Mouse (Mus musculus) MEL (cell line): ENCODE measurements at regions not wholly inside any gene's neighbourhood (a gene's known extent, or its start where the extent isn't known, plus 50 kb on each side); places are given as distances from the start of the nearest gene placed in this dataset.

Experiments used
- DNase-seq: peaks from one replicate; pipeline ENCODE4 v3.0.0; 2011; ENCODE audit warnings: low read depth, low spot score
- H3K27ac ChIP-seq: 2 replicates; pipeline ENCODE4 v1.5.1; 2012; ENCODE audit warnings: low read depth, mild to moderate bottlenecking, control low read depth, low read length, moderate library complexity; ENCODE audit not compliant: control insufficient read depth
- H3K27me3 ChIP-seq, 2 experiments: fragments of 150-350 bp in 1 of 2; sonication (generic) in 1 of 2; 2 replicates each; pipeline ENCODE4 v1.6.1; 2012; ENCODE audit warnings: low read length in 2 of 2, mild to moderate bottlenecking in 2 of 2, improper control_type of control experiment in 1 of 2, moderate library complexity in 1 of 2; ENCODE audit not compliant: insufficient read depth in 2 of 2, control insufficient read depth in 1 of 2
- H3K36me3 ChIP-seq, 2 experiments: 2 replicates each; pipeline ENCODE4 v1.6.1; 2012 to 2014; ENCODE audit warnings: low read length in 2 of 2, improper control_type of control experiment in 1 of 2, inconsistent platforms in 1 of 2, mild to moderate bottlenecking in 1 of 2; ENCODE audit not compliant: insufficient read depth in 2 of 2, control insufficient read depth in 1 of 2
- H3K4me1 ChIP-seq, 2 experiments: fragments of 150-350 bp in 1 of 2; sonication (generic) in 1 of 2; 2 replicates each; pipeline ENCODE4 v1.6.1; 2012; ENCODE audit warnings: low read length in 2 of 2, improper control_type of control experiment in 1 of 2, mild to moderate bottlenecking in 1 of 2; ENCODE audit not compliant: insufficient read depth in 2 of 2, control insufficient read depth in 1 of 2
- H3K4me3 ChIP-seq, 2 experiments: fragments of 150-350 bp in 1 of 2; sonication (generic) in 1 of 2; 2 replicates each; pipeline ENCODE4 v1.5.1; 2012; ENCODE audit warnings: low read depth in 2 of 2, low read length in 2 of 2, mild to moderate bottlenecking in 2 of 2, moderate library complexity in 2 of 2, control low read depth in 1 of 2, improper control_type of control experiment in 1 of 2; ENCODE audit not compliant: control insufficient read depth in 1 of 2, insufficient read depth in 1 of 2
- H3K79me2 ChIP-seq: 2 replicates; pipeline ENCODE4 v1.6.1; 2012; ENCODE audit warnings: mild to moderate bottlenecking, low read length, moderate library complexity; ENCODE audit not compliant: control insufficient read depth, poor library complexity, insufficient read depth
- H3K9ac ChIP-seq: 2 replicates; pipeline ENCODE4 v1.6.1; 2012; ENCODE audit warnings: low read depth, mild to moderate bottlenecking, control low read depth, low read length, moderate library complexity; ENCODE audit not compliant: control insufficient read depth, poor library complexity, severe bottlenecking
- H3K9me3 ChIP-seq: fragments of 150-350 bp; sonication (generic); replicated peaks from 2 replicates; pipeline ENCODE4 v1.6.1; 2012; ENCODE audit warnings: mild to moderate bottlenecking, low read length, improper control_type of control experiment, moderate library complexity; ENCODE audit not compliant: insufficient read depth
- E2F4 ChIP-seq: IDR thresholded peaks from 2 replicates; pipeline ENCODE4 v1.6.1; 2011; ENCODE audit warnings: low read depth, low read length, improper control_type of control experiment, borderline replicate concordance
- KAT2A ChIP-seq: conservative IDR thresholded peaks from 2 replicates; pipeline ENCODE4 v1.6.1; 2012; ENCODE audit warnings: low read depth, low read length, improper control_type of control experiment, inconsistent platforms
- MEF2A ChIP-seq: IDR thresholded peaks from 2 replicates; pipeline ENCODE4 v1.6.1; 2014; ENCODE audit warnings: low read depth, mild to moderate bottlenecking, inconsistent platforms, low read length, improper control_type of control experiment; ENCODE audit not compliant: poor library complexity, insufficient replicate concordance, severe bottlenecking; ENCODE audit errors: extremely low read depth
- MYC ChIP-seq: IDR thresholded peaks from 2 replicates; pipeline ENCODE4 v1.6.1; 2011; ENCODE audit warnings: low read depth, mild to moderate bottlenecking, low read length, improper control_type of control experiment, moderate library complexity
- NELFE ChIP-seq: IDR thresholded peaks from 2 replicates; pipeline ENCODE4 v1.6.1; 2011; ENCODE audit warnings: low read depth, low read length, improper control_type of control experiment
- RAD21 ChIP-seq: IDR thresholded peaks from 2 replicates; pipeline ENCODE4 v1.6.1; 2011; ENCODE audit warnings: mild to moderate bottlenecking, low read depth, low read length, improper control_type of control experiment

GRCm38 (mm10) chr3:118511969-118512368 lies 50.0 kb upstream of the Dpyd start:
- Histone ChIP-seq H3K27me3 (no peaks in the 10 kb centered on the region), H3K4me3 (no peak overlapping the region), H3K9ac (no peak overlapping the region), H3K4me1 (no peaks in the 10 kb centered on the region; a peak in 1 of 4 replicates), H3K9me3 (no peaks in the 10 kb centered on the region), H3K36me3 (no peaks in the 10 kb centered on the region), H3K79me2 (no peaks in the 10 kb centered on the region), H3K27ac (no peak overlapping the region)
- no peak for DNase-seq
- TF ChIP-seq NELFE (no peak), E2F4 (no peak), RAD21 (no peak), MEF2A (no peak), MYC (no peak), KAT2A (no peak)
